Mouse (Mus musculus): ENCODE results near the gene Anks6.
"Not testable (repeated sequence)": the region's sequence is repeated elsewhere in the genome, so short reads cannot be mapped to it uniquely, and the experiment has no call there.

Gene Anks6

GRCm38 (mm10) chr4:47056791-47057509 lies at the start of gene Anks6:
Gene Anks6 (minus strand): TSS chr4:47057427.
- DNase-seq (ENCODE audit: extremely low read depth, low read depth, low spot score) = no peak

- DNase-seq (ENCODE audit: extremely low read depth, low read depth, low spot score) = no peak
These were observed 46.3 kb upstream of the Anks6 start for GRCm38 (mm10) chr4:47103561-47103960.

GRCm38 (mm10) chr4:47093647-47094046 lies 36.4 kb upstream of the Anks6 start:
- DNase-seq (ENCODE audit: extremely low read depth, low read depth, low spot score) = no peak

- DNase-seq (ENCODE audit: extremely low read depth, low read depth, low spot score) = no peak
These were observed 35.9 kb upstream of the Anks6 start for GRCm38 (mm10) chr4:47093161-47093560.

- no peak for DNase-seq (ENCODE audit: extremely low read depth, low read depth, low spot score)
These were observed 35.3 kb upstream of the Anks6 start for GRCm38 (mm10) chr4:47092387-47093021.

GRCm38 (mm10) chr4:47091493-47092386 lies 34.5 kb upstream of the Anks6 start, which contains the start of gene Galnt12:
Gene Galnt12 (plus strand): TSS chr4:47091909.
- DNase-seq (ENCODE audit: extremely low read depth, low read depth, low spot score) = no peak

- DNase-seq (ENCODE audit: extremely low read depth, low read depth, low spot score) = no peak
These were observed 31.4 kb upstream of the Anks6 start for GRCm38 (mm10) chr4:47088671-47089070.

GRCm38 (mm10) chr4:47083824-47084223 lies 26.6 kb upstream of the Anks6 start:
- DNase-seq (ENCODE audit: extremely low read depth, low read depth, low spot score) = no peak

GRCm38 (mm10) chr4:47080647-47081010 lies 23.4 kb upstream of the Anks6 start:
- no peak for DNase-seq (ENCODE audit: extremely low read depth, low read depth, low spot score)

GRCm38 (mm10) chr4:47079997-47080646 lies 22.9 kb upstream of the Anks6 start:
- no peak for DNase-seq (ENCODE audit: extremely low read depth, low read depth, low spot score)

GRCm38 (mm10) chr4:47075054-47075453 lies 17.8 kb upstream of the Anks6 start:
- no peak for DNase-seq (ENCODE audit: extremely low read depth, low read depth, low spot score)

GRCm38 (mm10) chr4:47060900-47061299 lies 3.7 kb upstream of the Anks6 start:
- no peak for DNase-seq (ENCODE audit: extremely low read depth, low read depth, low spot score)

- DNase-seq (ENCODE audit: extremely low read depth, low read depth, low spot score) = no peak
These were observed 491 bp upstream of the Anks6 start for GRCm38 (mm10) chr4:47057510-47058325.

GRCm38 (mm10) chr4:47055570-47056080 lies 1.6 kb downstream of the Anks6 start:
- no peak for DNase-seq (ENCODE audit: extremely low read depth, low read depth, low spot score)

GRCm38 (mm10) chr4:47055170-47055569 lies 2.1 kb downstream of the Anks6 start:
- not testable (repeated sequence) for DNase-seq (ENCODE audit: extremely low read depth, low read depth, low spot score)

GRCm38 (mm10) chr4:47051905-47052304 lies 5.3 kb downstream of the Anks6 start:
- DNase-seq (ENCODE audit: extremely low read depth, low read depth, low spot score) = no peak

GRCm38 (mm10) chr4:47050642-47051381 lies 6.4 kb downstream of the Anks6 start:
- DNase-seq (ENCODE audit: extremely low read depth, low read depth, low spot score) = no peak

- DNase-seq (ENCODE audit: extremely low read depth, low read depth, low spot score) = no peak
These were observed 7.1 kb downstream of the Anks6 start for GRCm38 (mm10) chr4:47050167-47050566.

- DNase-seq (ENCODE audit: extremely low read depth, low read depth, low spot score) = no peak
These were observed 8.0 kb downstream of the Anks6 start for GRCm38 (mm10) chr4:47049216-47049615.

Data from fat pad, adult 2 months (tissue).